Mouse (Mus musculus) hindbrain, embryonic 12.5 days (tissue): Measurements from ENCODE around the gene Zfp712. TPM values are rescaled to one million over a fixed set of nuclear protein-coding genes. Genes with fewer than 3 reads are reported as not detected.

Experiments used
- ATAC-seq: fragments of 200-750 bp; cut with Nextera tagmentation; 2 replicates; pipeline ENCODE4 v1.8.0; 2017; ENCODE audit warnings: moderate TSS enrichment; ENCODE audit not compliant: low FRiP score
- H3K27ac ChIP-seq: fragments of 300-500 bp; sonication (generic); 2 replicates; pipeline ENCODE4 v1.5.1; 2016; ENCODE audit warnings: mild to moderate bottlenecking
- H3K27me3 ChIP-seq: fragments of 300-500 bp; sonication (generic); 2 replicates; pipeline ENCODE4 v1.6.1; 2016; ENCODE audit warnings: mild to moderate bottlenecking
- H3K36me3 ChIP-seq: fragments of 300-500 bp; sonication (generic); 2 replicates; pipeline ENCODE4 v1.6.1; 2016; ENCODE audit warnings: mild to moderate bottlenecking
- H3K4me1 ChIP-seq: fragments of 300-500 bp; sonication (generic); 2 replicates; pipeline ENCODE4 v1.6.1; 2016
- H3K4me2 ChIP-seq: fragments of 300-500 bp; sonication (generic); replicated peaks from 2 replicates; pipeline ENCODE4 v1.6.1; 2016; ENCODE audit warnings: mild to moderate bottlenecking
- H3K4me3 ChIP-seq: fragments of 300-500 bp; sonication (generic); 2 replicates; pipeline ENCODE4 v1.5.1; 2016; ENCODE audit warnings: mild to moderate bottlenecking
- H3K9ac ChIP-seq: fragments of 300-500 bp; sonication (generic); 2 replicates; pipeline ENCODE4 v1.6.1; 2016; ENCODE audit warnings: mild to moderate bottlenecking, moderate library complexity
- H3K9me3 ChIP-seq: fragments of 300-500 bp; sonication (generic); replicated peaks from 2 replicates; pipeline ENCODE4 v1.6.1; 2016; ENCODE audit warnings: mild to moderate bottlenecking
- WGBS: fragments of 180-500 bp; shearing (Covaris S2); methylation state at CpG from one replicate; pipeline ENCODE4 v1.1.7; 2016; 5-methylcytosine and 5-hydroxymethylcytosine counted together
- polyA plus RNA-seq: library from polyadenylated mRNA; unstranded; fragments of >200 nt; fragmentation: Nextera tagmentation; extraction: Ambion mirVana; gene quantifications from 2 replicates; pipeline ENCODE4 v1.2.1, GENCODE M21; 2016

Gene Zfp712
- polyA plus RNA-seq, result 5.5 and 6.2 TPM in 2 replicates

- Histone ChIP-seq H3K27me3 (no peaks in the 10 kb centered on the region), H3K9ac (peak within 1 kb of the TSS; percentile 76), H3K4me1 (peaks cover 6% of the 10 kb centered on the region), H3K4me3 (peak within 1 kb of the TSS; percentile 71), H3K4me2 (peak within 1 kb of the TSS; percentile 72), H3K36me3 (0 out of 2 replicates have a peak, but pooled peaks cover 4% of the 10 kb centered on the region), H3K27ac (peak within 1 kb of the TSS; percentile 82), H3K9me3 (no peaks in the 10 kb centered on the region; the same call in 1 of the 2 replicates)
- ATAC-seq, result peak; percentile 95
- WGBS, result under 1% methylated on average over 27 of the region's 27 CpGs
These were observed at the start of gene Zfp712 for GRCm38 (mm10) chr13:67060786-67061358. Zfp712 (minus strand) TSS chr13:67061170.

- Histone ChIP-seq H3K4me3 (peak overlapping the region; percentile 49), H3K9me3 (0 out of 2 replicates have a peak, but pooled peaks cover 3% of the 10 kb centered on the region), H3K4me1 (peaks cover 6% of the 10 kb centered on the region), H3K4me2 (peak overlapping the region; percentile 72), H3K27ac (peak overlapping the region; percentile 55; the same call in 1 of the 2 replicates), H3K36me3 (no peaks in the 10 kb centered on the region; the same call in 1 of the 2 replicates), H3K27me3 (no peaks in the 10 kb centered on the region), H3K9ac (no peak overlapping the region)
- 6% methylated on average over 9 of the region's 9 CpGs for WGBS
- ATAC-seq, result peak; percentile 57; the same call in 1 of the 2 replicates
These were observed 47.8 kb upstream of the Zfp712 start for GRCm38 (mm10) chr13:67108821-67109206.

- peak; percentile 98 for ATAC-seq
- Histone ChIP-seq H3K27ac (peak within 1 kb of the TSS; percentile 68), H3K27me3 (no peaks in the 10 kb centered on the region), H3K4me2 (peak within 1 kb of the TSS; percentile 72), H3K36me3 (no peaks in the 10 kb centered on the region; the same call in 1 of the 2 replicates), H3K4me3 (peak within 1 kb of the TSS; percentile 49), H3K4me1 (peaks cover 6% of the 10 kb centered on the region), H3K9me3 (0 out of 2 replicates have a peak, but pooled peaks cover 3% of the 10 kb centered on the region), H3K9ac (peak within 1 kb of the TSS; percentile 57)
- WGBS, result under 1% methylated on average over 17 of the region's 17 CpGs
These were observed 47.3 kb upstream of the Zfp712 start, which contains the start of gene Gm28557 for GRCm38 (mm10) chr13:67108194-67108820. Gm28557 (minus strand) TSS chr13:67108604.

GRCm38 (mm10) chr13:67107681-67108080, 46.7 kb upstream of the Zfp712 start:
- H3K9me3 ChIP-seq, result 0 out of 2 replicates have a peak, but pooled peaks cover 3% of the 10 kb centered on the region
- H3K4me2 ChIP-seq, result peak overlapping the region; percentile 72
- H3K9ac ChIP-seq, result peak overlapping the region; percentile 57
- H3K4me1 ChIP-seq, result peaks cover 6% of the 10 kb centered on the region
- H3K27ac ChIP-seq, result no peak overlapping the region
- no peak for ATAC-seq
- H3K4me3 ChIP-seq, result peak overlapping the region; percentile 49
- WGBS, result 71% methylated on average over 9 of the region's 9 CpGs
- H3K36me3 ChIP-seq, result no peaks in the 10 kb centered on the region; the same call in 1 of the 2 replicates
- no peaks in the 10 kb centered on the region for H3K27me3 ChIP-seq

- Histone ChIP-seq H3K4me2 (no peak within 1 kb of the TSS), H3K4me3 (no peak within 1 kb of the TSS), H3K9me3 (no peaks in the 10 kb centered on the region), H3K9ac (no peak within 1 kb of the TSS), H3K27ac (no peak within 1 kb of the TSS), H3K27me3 (no peaks in the 10 kb centered on the region), H3K36me3 (no peaks in the 10 kb centered on the region), H3K4me1 (no peaks in the 10 kb centered on the region)
- WGBS, result 90% methylated on average over 10 of the region's 10 CpGs
- no peak for ATAC-seq
These were observed 36.9 kb upstream of the Zfp712 start, which contains the start of gene Zfp708 for GRCm38 (mm10) chr13:67097876-67098275. Zfp708 (minus strand) TSS chr13:67097976.

- H3K4me1 ChIP-seq, result no peaks in the 10 kb centered on the region
- H3K36me3 ChIP-seq, result no peaks in the 10 kb centered on the region
- no peaks in the 10 kb centered on the region for H3K27me3 ChIP-seq
- WGBS, result 93% methylated on average over 1 of the region's 1 CpGs
- H3K9me3 ChIP-seq, result no peaks in the 10 kb centered on the region
- no peak overlapping the region for H3K27ac ChIP-seq
- H3K4me2 ChIP-seq, result no peak overlapping the region
- no peak overlapping the region for H3K9ac ChIP-seq
- no peak overlapping the region for H3K4me3 ChIP-seq
- no peak for ATAC-seq
These were observed 29.2 kb upstream of the Zfp712 start for GRCm38 (mm10) chr13:67090154-67090553.

- Histone ChIP-seq H3K4me2 (peak overlapping the region; percentile 55), H3K9ac (no peak overlapping the region; the same call in 1 of the 2 replicates), H3K4me1 (peaks cover 3% of the 10 kb centered on the region; the same call in 1 of the 2 replicates), H3K9me3 (0 out of 2 replicates have a peak, but pooled peaks cover 5% of the 10 kb centered on the region), H3K36me3 (peaks cover 10% of the 10 kb centered on the region), H3K27ac (no peak overlapping the region), H3K4me3 (peak overlapping the region; percentile 67; the same call in 1 of the 2 replicates), H3K27me3 (no peaks in the 10 kb centered on the region)
- 89% methylated on average over 1 of the region's 1 CpGs for WGBS
- ATAC-seq, result no peak
These were observed 21.0 kb upstream of the Zfp712 start for GRCm38 (mm10) chr13:67081946-67082345.

- H3K4me3 ChIP-seq, result peak overlapping the region; percentile 67
- peak overlapping the region; percentile 55 for H3K4me2 ChIP-seq
- under 1% methylated on average over 24 of the region's 24 CpGs for WGBS
- peaks cover 10% of the 10 kb centered on the region; the same call in 1 of the 2 replicates for H3K9me3 ChIP-seq
- peaks cover 3% of the 10 kb centered on the region; the same call in 1 of the 2 replicates for H3K4me1 ChIP-seq
- no peaks in the 10 kb centered on the region for H3K27me3 ChIP-seq
- peak; percentile 99 for ATAC-seq
- peaks cover 15% of the 10 kb centered on the region for H3K36me3 ChIP-seq
- peak overlapping the region; percentile 85 for H3K27ac ChIP-seq
- H3K9ac ChIP-seq, result peak overlapping the region; percentile 70
These were observed 20.3 kb upstream of the Zfp712 start for GRCm38 (mm10) chr13:67081142-67081713.

GRCm38 (mm10) chr13:67077244-67077643, 16.3 kb upstream of the Zfp712 start:
- Histone ChIP-seq H3K36me3 (peaks cover 47% of the 10 kb centered on the region), H3K27ac (no peak overlapping the region), H3K27me3 (no peaks in the 10 kb centered on the region), H3K4me1 (peaks cover 3% of the 10 kb centered on the region; the same call in 1 of the 2 replicates), H3K9me3 (peaks cover 29% of the 10 kb centered on the region), H3K4me3 (no peak overlapping the region), H3K4me2 (no peak overlapping the region), H3K9ac (no peak overlapping the region)
- no peak for ATAC-seq
- WGBS, result 97% methylated on average over 2 of the region's 2 CpGs

GRCm38 (mm10) chr13:67072786-67073185, 11.8 kb upstream of the Zfp712 start:
- Histone ChIP-seq H3K27me3 (no peaks in the 10 kb centered on the region), H3K4me1 (no peaks in the 10 kb centered on the region), H3K4me3 (no peak overlapping the region), H3K27ac (no peak overlapping the region), H3K36me3 (peaks cover 73% of the 10 kb centered on the region), H3K4me2 (no peak overlapping the region), H3K9ac (no peak overlapping the region), H3K9me3 (peaks cover 52% of the 10 kb centered on the region)
- WGBS, result 93% methylated on average over 2 of the region's 2 CpGs
- ATAC-seq, result no peak

GRCm38 (mm10) chr13:67065386-67065785, 4.4 kb upstream of the Zfp712 start:
- Histone ChIP-seq H3K36me3 (peaks cover 27% of the 10 kb centered on the region), H3K4me3 (no peak overlapping the region), H3K27ac (no peak overlapping the region), H3K27me3 (no peaks in the 10 kb centered on the region), H3K4me1 (peaks cover 1% of the 10 kb centered on the region), H3K9ac (no peak overlapping the region), H3K4me2 (no peak overlapping the region), H3K9me3 (peaks cover 20% of the 10 kb centered on the region; the same call in 1 of the 2 replicates)
- no peak for ATAC-seq
- 89% methylated on average over 8 of the region's 8 CpGs for WGBS

- Histone ChIP-seq H3K36me3 (0 out of 2 replicates have a peak, but pooled peaks cover 9% of the 10 kb centered on the region), H3K4me1 (peaks cover 6% of the 10 kb centered on the region), H3K4me3 (no peak overlapping the region), H3K27me3 (no peaks in the 10 kb centered on the region), H3K9me3 (0 out of 2 replicates have a peak, but pooled peaks cover 5% of the 10 kb centered on the region), H3K4me2 (no peak overlapping the region), H3K27ac (no peak overlapping the region), H3K9ac (no peak overlapping the region)
- ATAC-seq, result no peak
- WGBS, result 56% methylated on average over 7 of the region's 7 CpGs
These were observed 1.5 kb upstream of the Zfp712 start for GRCm38 (mm10) chr13:67062427-67062826.
